Mouse (Mus musculus) midbrain, embryonic 16.5 days (tissue): ENCODE data around the gene Lrp2bp. TPM values are rescaled to one million over a fixed set of nuclear protein-coding genes. Genes with fewer than 3 reads are reported as not detected.

Experiments used
- ATAC-seq: fragments of 200-750 bp; cut with Nextera tagmentation; 2 replicates; pipeline ENCODE4 v1.8.0; 2017; ENCODE audit warnings: moderate TSS enrichment
- H3K27ac ChIP-seq: fragments of 300-500 bp; sonication (generic); 2 replicates; pipeline ENCODE4 v1.5.1; 2014; ENCODE audit warnings: mild to moderate bottlenecking, low read length, mixed read lengths
- H3K27me3 ChIP-seq: fragments of 300-500 bp; sonication (generic); 2 replicates; pipeline ENCODE4 v1.6.1; 2014; ENCODE audit warnings: low read depth, low read length, mixed read lengths; ENCODE audit not compliant: control insufficient read depth, insufficient read depth
- H3K36me3 ChIP-seq: fragments of 300-500 bp; sonication (generic); 2 replicates; pipeline ENCODE4 v1.6.1; 2014; ENCODE audit warnings: mild to moderate bottlenecking, low read length, moderate library complexity, mixed read lengths; ENCODE audit not compliant: control insufficient read depth, insufficient read depth
- H3K4me1 ChIP-seq: fragments of 300-500 bp; sonication (generic); 2 replicates; pipeline ENCODE4 v1.6.1; 2014; ENCODE audit warnings: mild to moderate bottlenecking, low read length, mixed read lengths; ENCODE audit not compliant: control insufficient read depth, insufficient read depth
- H3K4me2 ChIP-seq: fragments of 300-500 bp; sonication (generic); 2 replicates; pipeline ENCODE4 v1.6.1; 2014; ENCODE audit warnings: mild to moderate bottlenecking, low read length, mixed read lengths
- H3K4me3 ChIP-seq: fragments of 300-500 bp; sonication (generic); 2 replicates; pipeline ENCODE4 v1.5.1; 2014; ENCODE audit warnings: low read depth, mild to moderate bottlenecking, low read length, moderate library complexity, mixed read lengths
- H3K9ac ChIP-seq: fragments of 300-500 bp; sonication (generic); 2 replicates; pipeline ENCODE4 v1.6.1; 2014; ENCODE audit warnings: low read depth, low read length, mixed read lengths
- H3K9me3 ChIP-seq: fragments of 300-500 bp; sonication (generic); replicated peaks from 2 replicates; pipeline ENCODE4 v1.6.1; 2014; ENCODE audit warnings: mild to moderate bottlenecking, low read length, mixed read lengths; ENCODE audit not compliant: control insufficient read depth, poor library complexity, severe bottlenecking
- WGBS: fragments of 180-500 bp; shearing (Covaris S2); extraction: QIAGEN DNeasy Blood & Tissue Kit; methylation state at CpG from one replicate; pipeline ENCODE4 v1.1.7; 2014; 5-methylcytosine and 5-hydroxymethylcytosine counted together
- polyA plus RNA-seq: library from polyadenylated mRNA; unstranded; fragments of >200 nt; fragmentation: Nextera tagmentation; extraction: Ambion mirVana; gene quantifications from 2 replicates; pipeline ENCODE4 v1.2.1, GENCODE M21; 2015

Gene Lrp2bp
- polyA plus RNA-seq, 1 experiment from 2014 or later, result 0.49 TPM

- no peak overlapping the region for H3K9ac ChIP-seq
- H3K4me1 ChIP-seq, result no peaks in the 10 kb centered on the region
- no peak overlapping the region for H3K4me2 ChIP-seq
- H3K9me3 ChIP-seq, result no peaks in the 10 kb centered on the region
- no peaks in the 10 kb centered on the region for H3K27me3 ChIP-seq
- H3K27ac ChIP-seq, result no peak overlapping the region
- H3K36me3 ChIP-seq, result peaks cover 19% of the 10 kb centered on the region
- ATAC-seq, result no peak
- no peak overlapping the region for H3K4me3 ChIP-seq
- 93% methylated on average over 4 of the region's 4 CpGs for WGBS
These were observed 8.3 kb upstream of the Lrp2bp start for GRCm38 (mm10) chr8:45990631-45991310.

- Histone ChIP-seq H3K27ac (no peak overlapping the region), H3K9me3 (no peaks in the 10 kb centered on the region), H3K9ac (no peak overlapping the region), H3K27me3 (no peaks in the 10 kb centered on the region), H3K4me1 (peaks cover 6% of the 10 kb centered on the region), H3K4me2 (no peak overlapping the region), H3K36me3 (peaks cover 22% of the 10 kb centered on the region), H3K4me3 (no peak overlapping the region)
- ATAC-seq, result no peak
- 100% methylated on average over 2 of the region's 2 CpGs for WGBS
These were observed 5.0 kb upstream of the Lrp2bp start for GRCm38 (mm10) chr8:45994111-45994510.

- Histone ChIP-seq H3K36me3 (peaks cover 22% of the 10 kb centered on the region), H3K27ac (no peak overlapping the region), H3K9me3 (no peaks in the 10 kb centered on the region), H3K9ac (no peak overlapping the region), H3K4me3 (no peak overlapping the region), H3K4me2 (no peak overlapping the region), H3K27me3 (no peaks in the 10 kb centered on the region), H3K4me1 (peaks cover 6% of the 10 kb centered on the region)
- WGBS, result 92% methylated on average over 3 of the region's 3 CpGs
- ATAC-seq, result no peak
These were observed 3.5 kb upstream of the Lrp2bp start for GRCm38 (mm10) chr8:45995576-45995975.

GRCm38 (mm10) chr8:45998228-45998627 lies 875 bp upstream of the Lrp2bp start:
- no peak for ATAC-seq
- H3K4me3 ChIP-seq, result peak overlapping the region; percentile 16; the same call in 1 of the 2 replicates
- H3K9me3 ChIP-seq, result no peaks in the 10 kb centered on the region
- H3K27me3 ChIP-seq, result no peaks in the 10 kb centered on the region
- H3K4me2 ChIP-seq, result peak overlapping the region; percentile 92
- peaks cover 6% of the 10 kb centered on the region for H3K4me1 ChIP-seq
- 91% methylated on average over 2 of the region's 2 CpGs for WGBS
- peaks cover 22% of the 10 kb centered on the region for H3K36me3 ChIP-seq
- no peak overlapping the region for H3K27ac ChIP-seq
- H3K9ac ChIP-seq, result no peak overlapping the region

GRCm38 (mm10) chr8:45999784-46000705 lies 942 bp downstream of the Lrp2bp start:
- H3K9me3 ChIP-seq, result no peaks in the 10 kb centered on the region
- H3K4me2 ChIP-seq, result peak overlapping the region; percentile 92
- peak; percentile 99 for ATAC-seq
- peak overlapping the region; percentile 62 for H3K4me3 ChIP-seq
- H3K27me3 ChIP-seq, result no peaks in the 10 kb centered on the region
- peak overlapping the region; percentile 85 for H3K9ac ChIP-seq
- peaks cover 6% of the 10 kb centered on the region for H3K4me1 ChIP-seq
- peak overlapping the region; percentile 100 for H3K27ac ChIP-seq
- H3K36me3 ChIP-seq, result peaks cover 20% of the 10 kb centered on the region
- whole genome bisulfite sequencing, result 2% methylated on average over 55 of the region's 55 CpGs

- 75% methylated on average over 4 of the region's 4 CpGs for WGBS
- no peak for ATAC-seq
- Histone ChIP-seq H3K4me1 (peaks cover under 1% of the 10 kb centered on the region; the same call in 1 of the 2 replicates), H3K9ac (no peak within 1 kb of the TSS), H3K27me3 (no peaks in the 10 kb centered on the region), H3K9me3 (no peaks in the 10 kb centered on the region), H3K27ac (no peak within 1 kb of the TSS), H3K36me3 (no peaks in the 10 kb centered on the region), H3K4me2 (no peak within 1 kb of the TSS), H3K4me3 (no peak within 1 kb of the TSS)
These were observed 6.5 kb downstream of the Lrp2bp start, which contains the start of gene Ankrd37 for GRCm38 (mm10) chr8:46005596-46005995. Gene Ankrd37 (minus strand): TSS chr8:46005707.

GRCm38 (mm10) chr8:46007050-46007672 lies 8.1 kb downstream of the Lrp2bp start:
- ATAC-seq, result no peak
- H3K27ac ChIP-seq, result no peak overlapping the region
- no peak overlapping the region for H3K4me3 ChIP-seq
- H3K36me3 ChIP-seq, result no peaks in the 10 kb centered on the region
- WGBS, result 78% methylated on average over 3 of the region's 3 CpGs
- peaks cover 8% of the 10 kb centered on the region for H3K4me1 ChIP-seq
- no peaks in the 10 kb centered on the region for H3K9me3 ChIP-seq
- H3K27me3 ChIP-seq, result no peaks in the 10 kb centered on the region
- no peak overlapping the region for H3K9ac ChIP-seq
- no peak overlapping the region for H3K4me2 ChIP-seq

GRCm38 (mm10) chr8:46010306-46010705 lies 11.2 kb downstream of the Lrp2bp start:
- 34% methylated on average over 2 of the region's 2 CpGs for WGBS
- Histone ChIP-seq H3K4me2 (peak overlapping the region; percentile 42), H3K36me3 (no peaks in the 10 kb centered on the region), H3K4me3 (no peak overlapping the region), H3K4me1 (peaks cover 8% of the 10 kb centered on the region), H3K9ac (0 out of 2 replicates have a peak overlapping the region, but pooled peaks have one; percentile 33), H3K27me3 (no peaks in the 10 kb centered on the region), H3K27ac (no peak overlapping the region), H3K9me3 (no peaks in the 10 kb centered on the region)
- no peak for ATAC-seq
